Mouse (Mus musculus) testis, postnatal 14 days (tissue): ENCODE data around the gene Tcam1.
"Not testable (repeated sequence)": the region's sequence is repeated elsewhere in the genome, so short reads cannot be mapped to it uniquely, and the experiment has no call there.

ENCODE experiments used
- DNase-seq: peaks from one replicate; pipeline ENCODE4 v3.0.0; 2021; ENCODE audit warnings: low spot score

Gene Tcam1

DNA sequence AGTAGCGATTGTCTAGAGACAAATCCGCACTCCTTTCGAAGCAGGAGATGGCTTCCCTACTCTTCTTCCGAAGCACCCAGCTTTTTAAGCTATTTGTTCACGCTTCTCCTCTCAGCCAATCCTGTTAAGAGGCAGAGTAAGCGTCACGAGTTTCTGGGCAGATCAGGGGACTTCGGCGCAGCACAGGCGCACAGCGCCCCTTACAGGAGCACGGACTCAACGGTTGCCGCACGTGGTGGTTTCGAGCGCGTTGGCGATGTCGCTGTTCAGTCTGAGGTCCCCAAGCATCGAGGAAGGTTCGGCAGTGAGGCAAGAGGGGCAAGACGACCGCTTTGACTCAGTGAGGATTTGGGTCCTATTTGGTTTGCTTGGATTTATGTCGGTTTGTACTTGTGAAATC lies at the start of gene Tcam1:
TSS of gene Tcam1 (plus strand) at position 219 of the 400 bp plus-strand sequence.
- DNase-seq, result peak; percentile 91

DNA sequence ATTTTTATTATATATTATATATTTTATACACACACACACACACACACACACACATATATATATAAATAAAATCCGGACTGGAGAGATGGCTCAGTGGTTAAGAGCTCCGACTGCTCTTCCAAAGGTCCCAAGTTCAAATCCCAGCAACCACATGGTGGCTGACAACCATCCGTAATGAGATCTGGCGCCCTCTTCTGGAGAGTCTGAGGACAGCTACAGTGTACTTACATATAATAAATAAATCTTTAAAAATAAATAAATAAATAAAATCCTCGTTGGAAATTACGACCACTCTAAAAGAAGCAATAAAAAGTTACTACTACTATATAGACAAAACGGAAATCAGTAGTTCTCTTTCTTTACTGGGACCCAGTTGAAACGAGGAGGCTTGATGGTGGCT lies 42.5 kb upstream of the Tcam1 start:
- DNase-seq, result not testable (repeated sequence)

DNA sequence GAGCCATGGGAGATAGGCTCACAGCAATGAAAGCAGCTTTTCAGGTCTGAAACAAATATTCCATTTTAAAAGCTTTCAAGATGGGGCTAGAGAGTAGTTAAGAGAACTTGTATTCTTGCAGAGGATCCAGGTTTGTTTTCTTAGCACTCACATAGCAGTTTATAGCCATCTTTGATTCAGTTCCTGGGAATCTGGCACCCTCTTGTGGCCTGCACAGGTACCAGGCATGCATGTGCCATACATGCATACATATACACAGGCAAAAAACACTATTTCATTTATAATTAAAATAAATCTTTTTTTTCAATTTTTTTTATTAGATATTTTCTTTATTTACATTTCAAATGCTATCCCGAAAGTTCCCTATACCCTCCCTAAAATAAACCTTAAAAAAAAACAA lies 29.6 kb upstream of the Tcam1 start:
- DNase-seq, result no peak

DNA sequence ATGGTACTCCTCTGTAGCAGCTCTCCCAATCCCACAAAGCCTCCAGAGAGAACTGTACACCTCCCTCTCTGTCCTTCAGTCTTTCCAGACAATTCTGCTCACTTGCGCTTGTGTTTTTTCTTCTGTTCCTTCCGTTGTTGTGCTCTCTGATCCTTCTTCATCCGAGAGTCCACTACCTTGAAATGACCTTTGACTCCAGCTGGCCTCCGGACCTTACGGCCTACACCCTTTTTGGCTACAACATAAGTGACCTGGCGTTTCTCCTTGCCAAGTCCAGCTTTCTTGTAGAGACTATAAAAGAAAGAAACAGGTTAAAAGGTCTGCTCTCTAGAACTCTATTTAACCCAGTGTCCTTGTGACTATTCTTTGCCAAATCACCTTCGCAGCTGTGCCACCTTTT lies 27.1 kb upstream of the Tcam1 start:
- DNase-seq, result no peak

DNA sequence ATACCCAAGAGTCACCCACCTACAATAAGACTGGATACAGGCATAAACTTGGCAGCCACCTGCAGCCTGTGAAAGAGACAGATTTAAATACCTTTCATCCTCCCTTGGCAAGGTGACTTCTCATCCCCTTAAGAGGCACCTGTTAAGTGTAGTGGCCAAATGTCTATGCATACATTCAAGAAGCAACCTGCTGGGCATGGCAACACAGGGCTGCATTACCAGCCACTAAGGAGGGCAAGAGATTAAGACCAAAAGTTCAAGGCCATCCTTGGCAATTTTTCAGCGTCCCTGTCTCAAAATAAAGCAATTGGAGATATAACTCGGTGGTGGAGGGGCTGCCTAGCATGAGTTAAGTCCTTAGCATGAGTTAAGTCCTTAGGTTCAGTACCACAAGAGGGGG lies 21.7 kb upstream of the Tcam1 start:
- no peak for DNase-seq

DNA sequence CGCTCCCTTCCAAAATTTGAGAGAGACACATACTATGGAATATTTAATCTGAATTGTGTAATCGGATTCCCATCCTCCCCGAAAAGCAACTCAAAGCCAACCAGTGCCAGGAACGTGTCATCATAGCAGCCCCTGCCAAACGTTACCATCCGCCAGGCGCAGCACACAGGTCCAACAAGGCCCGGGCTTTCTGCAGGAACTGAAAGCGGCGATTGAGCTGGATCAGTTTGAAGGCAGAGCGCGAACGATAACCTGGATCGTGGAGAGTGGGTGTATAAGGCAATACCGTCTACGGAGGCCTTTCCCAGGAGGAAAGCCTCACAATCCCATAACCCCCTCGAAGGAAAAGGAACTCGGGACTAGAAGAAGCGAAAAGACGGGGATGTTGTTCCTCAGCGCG lies 21.3 kb upstream of the Tcam1 start:
- no peak for DNase-seq

DNA sequence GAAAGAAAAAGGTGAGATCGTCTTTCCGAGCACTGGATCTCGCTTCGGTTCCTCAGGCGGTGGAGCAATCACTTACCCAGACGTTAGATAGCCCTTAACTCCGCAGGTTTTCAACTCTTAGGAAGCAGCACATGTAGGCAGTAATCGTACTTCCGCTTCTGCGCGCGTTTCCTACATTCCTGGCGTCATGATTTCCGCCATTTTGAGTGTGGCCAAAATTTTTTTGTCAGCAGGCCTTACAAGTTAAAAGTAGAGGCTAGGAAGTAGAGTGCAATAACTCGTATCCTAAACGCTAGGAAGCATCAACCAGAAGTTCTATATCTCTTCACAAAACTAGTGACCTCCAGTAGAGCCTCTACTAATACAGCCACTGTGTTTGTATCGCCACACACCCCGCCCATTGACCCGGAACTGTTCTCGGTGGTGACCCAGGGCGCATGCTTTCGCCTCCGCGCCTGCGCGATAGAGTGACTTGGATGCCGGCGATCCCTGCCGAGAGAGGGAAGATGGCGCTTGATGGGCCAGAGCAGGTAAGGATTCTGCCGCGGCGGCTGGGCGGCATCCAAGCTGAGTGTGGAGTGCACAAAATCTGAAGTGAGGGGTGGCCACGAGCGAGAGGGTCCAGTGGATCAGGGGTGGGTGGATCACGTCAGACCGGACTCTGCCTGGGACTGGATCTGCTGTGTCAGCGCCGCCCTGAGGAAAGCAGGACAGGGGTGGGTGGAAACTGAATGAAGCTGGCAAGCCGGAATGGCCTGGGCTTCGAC lies 20.6 kb upstream of the Tcam1 start, which contains the start of the genes Ftsj3 and Psmc5:
TSS of gene Ftsj3 (minus strand) at position 395 of the 767 bp plus-strand sequence.
TSS of gene Psmc5 (plus strand) at position 470 of the 767 bp plus-strand sequence.
- DNase-seq, result peak; percentile 97

DNA sequence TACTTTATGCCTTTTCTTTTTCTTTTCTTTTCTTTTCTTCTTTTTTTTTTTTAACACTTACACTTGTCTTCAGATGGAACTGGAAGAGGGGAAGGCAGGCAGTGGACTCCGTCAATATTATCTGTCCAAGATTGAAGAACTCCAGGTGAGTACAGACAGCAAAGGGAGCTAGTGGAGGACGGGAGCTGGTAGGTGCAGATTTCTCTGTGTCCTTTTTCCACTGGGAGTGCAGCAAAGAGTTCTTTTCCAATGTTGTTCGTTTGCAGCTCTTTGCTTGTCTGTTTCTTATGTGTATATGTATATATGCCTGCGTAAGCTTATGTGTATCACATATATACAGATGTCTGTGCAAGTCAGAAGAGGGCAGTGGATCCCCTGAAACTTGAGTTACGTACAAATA lies 19.7 kb upstream of the Tcam1 start:
- no peak for DNase-seq

DNA sequence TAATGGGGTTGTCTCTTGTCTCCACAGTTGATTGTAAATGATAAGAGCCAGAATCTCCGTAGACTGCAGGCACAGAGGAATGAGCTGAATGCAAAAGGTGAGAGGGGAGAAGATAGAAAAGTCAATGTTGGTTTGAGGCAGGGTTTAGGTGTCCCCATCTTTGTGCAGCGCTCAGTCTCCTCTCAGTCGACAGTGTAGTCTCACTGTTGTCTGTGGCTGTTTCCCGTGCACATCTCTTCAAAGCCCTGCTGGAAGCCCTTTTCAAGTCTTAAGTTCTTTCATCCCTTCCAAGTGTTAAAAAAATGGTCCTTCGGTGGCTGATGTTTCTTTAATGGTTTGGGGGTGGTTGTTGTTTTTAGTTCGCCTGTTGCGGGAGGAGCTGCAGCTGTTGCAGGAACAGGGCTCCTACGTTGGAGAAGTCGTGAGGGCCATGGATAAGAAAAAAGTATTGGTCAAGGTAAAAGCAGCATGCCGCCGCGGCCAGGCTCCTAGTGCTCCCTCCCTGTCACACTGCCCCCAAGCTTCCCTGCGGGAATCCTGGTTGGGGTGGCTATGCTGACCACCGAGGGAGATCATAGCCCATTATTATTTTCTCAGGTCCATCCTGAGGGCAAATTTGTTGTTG lies 15.5 kb upstream of the Tcam1 start:
- no peak for DNase-seq

DNA sequence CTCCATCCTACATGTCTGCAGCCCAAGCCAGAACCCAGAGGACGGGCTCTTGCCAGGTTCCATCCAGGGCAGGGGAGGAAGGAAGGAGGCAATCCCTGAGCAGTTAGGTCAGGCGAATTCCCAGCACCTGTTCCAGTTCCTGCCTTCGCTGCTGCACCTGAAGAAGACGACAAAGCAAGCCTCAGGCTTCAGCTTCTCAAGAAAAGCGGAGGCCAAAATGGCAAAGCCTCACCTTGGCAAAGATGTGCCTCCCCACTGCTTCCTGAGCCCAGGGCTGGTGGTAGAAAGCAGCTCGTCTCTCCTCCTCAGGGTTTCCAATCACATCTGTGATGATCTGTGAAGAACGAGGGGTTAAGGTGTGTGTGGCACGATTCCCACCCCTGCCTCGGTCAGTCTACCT lies 12.5 kb upstream of the Tcam1 start:
- no peak for DNase-seq

DNA sequence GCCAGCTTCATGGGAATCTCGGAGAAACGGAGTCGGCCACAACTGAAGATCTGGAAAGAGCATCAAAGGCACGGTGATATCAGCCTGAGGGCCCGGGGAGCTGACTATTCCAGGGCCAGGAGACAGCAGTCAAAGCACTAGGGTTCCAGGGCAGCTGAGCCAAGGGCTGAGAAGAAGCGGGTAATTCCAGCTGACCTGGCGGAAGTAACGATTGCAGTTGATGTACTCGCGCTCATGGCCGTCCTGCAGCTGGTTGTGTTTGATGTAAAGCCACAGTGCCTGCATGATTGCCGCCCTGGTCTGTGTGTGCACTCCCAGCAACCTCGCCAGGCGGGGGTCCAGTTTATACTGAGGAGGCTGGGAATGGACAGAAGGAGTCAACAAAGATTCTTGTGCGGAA lies 11.5 kb upstream of the Tcam1 start:
- DNase-seq, result no peak

DNA sequence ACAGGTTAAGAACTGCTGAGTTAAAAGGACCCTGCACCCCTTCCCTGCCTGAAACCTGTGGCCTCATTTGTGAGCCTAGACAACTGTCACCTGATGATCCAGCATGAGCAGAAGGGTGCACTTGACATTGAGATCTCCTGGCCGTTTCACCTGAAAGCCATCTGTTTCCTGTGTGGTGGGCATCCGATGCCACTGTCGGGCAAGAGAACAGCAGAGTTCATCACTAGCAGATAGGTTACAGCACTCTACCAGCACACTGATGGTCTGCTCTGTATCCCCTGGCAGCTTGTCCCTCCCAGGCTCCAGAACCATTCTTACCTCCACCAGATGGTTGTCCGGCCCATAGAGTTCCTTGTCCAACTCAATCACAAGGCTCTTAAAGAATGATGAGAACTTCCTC lies 10.9 kb upstream of the Tcam1 start:
- no peak for DNase-seq

DNA sequence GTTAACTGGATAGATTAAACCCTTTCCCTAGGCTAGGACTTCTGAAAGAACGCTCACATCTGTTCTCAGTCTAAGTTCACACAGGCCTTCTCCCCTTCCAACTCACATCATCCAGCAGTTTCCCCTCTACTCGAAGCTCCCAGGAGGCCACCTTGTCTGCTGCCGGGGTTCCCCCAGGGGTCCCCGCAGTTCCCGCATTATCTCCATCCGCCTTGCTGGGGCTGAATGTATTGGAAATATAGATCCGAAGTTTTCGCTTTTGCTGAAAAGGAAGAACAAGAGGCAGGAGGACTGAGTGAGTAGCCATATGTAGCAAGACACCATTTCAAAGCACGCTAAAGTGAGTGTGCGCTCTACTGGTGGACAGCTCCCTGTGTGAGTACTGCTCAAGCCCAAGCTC lies 10.0 kb upstream of the Tcam1 start:
- no peak for DNase-seq

DNA sequence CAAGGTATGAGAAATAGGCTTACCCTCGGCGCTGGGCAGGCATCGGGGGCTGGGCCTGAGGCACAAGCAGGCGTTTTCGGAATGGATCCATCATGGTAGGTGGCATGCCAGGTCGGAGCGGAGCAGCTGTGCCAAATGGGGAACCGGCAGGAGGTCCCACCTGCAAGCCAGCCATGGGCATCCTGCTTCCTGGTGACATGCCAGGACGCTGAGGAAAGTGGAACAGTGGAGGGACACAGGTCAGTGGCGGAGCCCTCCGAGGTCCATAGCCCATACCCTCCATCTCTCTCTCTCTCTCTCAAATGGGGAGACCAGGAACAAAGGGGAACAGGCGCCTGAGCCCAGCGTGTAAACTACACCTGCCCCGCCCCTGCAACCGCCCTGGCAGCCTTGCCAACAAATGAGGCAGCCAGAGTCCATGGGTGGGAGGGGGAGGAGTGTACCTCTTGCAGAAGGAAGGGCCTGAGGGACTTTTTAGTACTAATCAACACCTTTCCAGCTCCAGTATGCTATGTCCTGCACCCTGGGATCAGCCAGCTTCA lies 9.1 kb upstream of the Tcam1 start:
- DNase-seq, result no peak

DNA sequence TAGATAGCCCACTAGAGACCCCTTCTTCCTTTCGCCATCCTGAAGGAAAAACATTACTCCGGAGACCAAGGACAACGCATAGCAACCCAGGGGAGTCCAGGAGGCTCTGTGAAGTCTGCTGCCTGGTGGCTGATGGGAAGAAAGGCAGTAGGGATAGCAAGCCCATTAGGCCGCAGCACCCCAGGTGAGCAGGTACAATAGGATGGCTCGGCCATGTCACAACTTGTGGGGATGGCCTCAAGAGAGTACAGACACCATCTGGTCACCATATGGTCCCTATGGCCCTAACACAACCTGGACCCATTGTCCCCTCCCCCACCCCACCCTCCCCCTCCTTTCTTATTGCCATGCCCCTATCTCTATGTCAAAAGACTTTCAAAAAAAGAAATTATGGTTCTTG lies 8.6 kb upstream of the Tcam1 start:
- no peak for DNase-seq

DNA sequence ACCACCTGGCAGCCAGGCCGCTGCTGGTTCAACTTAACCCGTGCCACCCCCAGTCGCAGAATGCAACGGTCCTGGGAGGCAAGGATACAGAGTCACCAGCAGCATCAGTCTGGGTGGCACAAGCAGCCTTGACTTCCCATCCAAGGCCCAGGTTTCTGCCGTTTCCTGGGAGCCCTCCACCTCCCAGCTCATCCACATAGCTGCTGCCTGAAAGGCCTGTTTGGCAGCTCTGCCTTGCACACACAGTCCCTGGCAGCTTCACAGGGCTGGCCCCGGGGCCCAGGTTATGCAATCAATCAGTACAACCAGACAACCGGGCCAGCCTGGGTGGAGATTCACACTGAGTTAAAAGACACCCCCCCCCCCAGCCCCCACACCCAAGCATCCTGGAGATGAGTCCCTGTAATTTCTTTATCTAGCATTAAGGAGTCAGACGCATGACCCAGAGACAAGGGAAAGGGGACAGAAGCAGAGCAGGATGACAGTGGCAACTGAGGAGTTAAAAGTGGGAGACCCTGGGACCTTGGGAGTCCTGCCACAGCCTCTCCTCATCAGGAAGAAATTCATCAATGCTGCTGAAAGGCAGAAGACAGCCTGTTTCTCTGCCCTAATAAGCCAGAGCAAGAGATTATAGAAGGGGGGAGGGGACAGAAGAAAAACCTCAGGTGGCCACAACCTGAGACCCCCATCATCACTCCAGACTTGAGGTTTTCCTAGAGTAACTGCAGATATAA lies 8.0 kb upstream of the Tcam1 start:
- DNase-seq, result peak; percentile 82

DNA sequence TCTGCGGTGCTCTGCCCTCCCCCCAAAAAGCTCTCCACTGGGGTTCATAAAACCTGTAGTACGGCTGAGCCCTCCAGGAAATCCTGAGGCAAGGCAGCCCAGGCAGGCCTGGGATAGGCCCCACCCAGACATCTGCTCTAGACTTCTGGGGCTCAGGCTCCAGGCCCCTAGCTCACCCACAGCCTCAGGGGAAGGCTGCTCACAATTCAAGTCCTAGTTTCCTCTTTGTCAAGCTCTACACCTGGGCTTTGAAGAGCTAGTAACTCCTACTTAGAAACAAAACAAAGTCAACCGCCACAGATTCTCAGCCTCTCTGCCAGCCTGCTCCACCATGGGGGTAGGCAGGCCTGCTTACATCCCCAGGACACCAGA lies 7.4 kb upstream of the Tcam1 start:
- no peak for DNase-seq

DNA sequence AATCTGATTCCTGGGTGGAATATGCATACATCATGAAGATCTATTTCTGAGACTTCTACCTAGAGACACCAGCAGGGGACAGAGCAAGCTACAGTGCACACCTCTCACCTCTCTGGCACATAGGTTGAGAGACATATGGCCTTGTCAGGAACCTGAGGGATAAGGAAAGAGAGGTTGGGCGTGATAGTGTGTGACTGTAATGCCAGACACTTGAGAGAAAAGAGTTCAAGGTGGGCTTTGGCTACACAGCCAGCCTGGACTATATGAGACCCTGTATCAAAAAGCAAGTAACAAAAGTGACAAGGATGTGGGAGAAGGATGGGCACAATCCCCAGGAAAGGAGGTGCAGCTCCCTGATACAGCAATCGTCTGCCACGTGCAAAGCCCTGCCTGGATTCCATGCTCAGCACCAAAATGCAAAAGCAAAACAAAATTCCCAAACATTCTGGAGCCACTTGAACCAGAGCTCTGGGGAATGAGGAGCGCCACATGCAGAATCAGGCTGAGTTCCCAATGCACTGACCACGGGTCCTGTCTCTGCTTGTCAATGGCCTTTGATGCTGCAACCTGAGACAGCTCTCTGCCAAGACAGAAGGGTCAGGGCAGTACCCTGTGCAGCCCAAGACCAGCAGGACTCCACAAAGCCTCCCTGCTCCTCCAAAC lies 5.2 kb upstream of the Tcam1 start:
- DNase-seq, result no peak

DNA sequence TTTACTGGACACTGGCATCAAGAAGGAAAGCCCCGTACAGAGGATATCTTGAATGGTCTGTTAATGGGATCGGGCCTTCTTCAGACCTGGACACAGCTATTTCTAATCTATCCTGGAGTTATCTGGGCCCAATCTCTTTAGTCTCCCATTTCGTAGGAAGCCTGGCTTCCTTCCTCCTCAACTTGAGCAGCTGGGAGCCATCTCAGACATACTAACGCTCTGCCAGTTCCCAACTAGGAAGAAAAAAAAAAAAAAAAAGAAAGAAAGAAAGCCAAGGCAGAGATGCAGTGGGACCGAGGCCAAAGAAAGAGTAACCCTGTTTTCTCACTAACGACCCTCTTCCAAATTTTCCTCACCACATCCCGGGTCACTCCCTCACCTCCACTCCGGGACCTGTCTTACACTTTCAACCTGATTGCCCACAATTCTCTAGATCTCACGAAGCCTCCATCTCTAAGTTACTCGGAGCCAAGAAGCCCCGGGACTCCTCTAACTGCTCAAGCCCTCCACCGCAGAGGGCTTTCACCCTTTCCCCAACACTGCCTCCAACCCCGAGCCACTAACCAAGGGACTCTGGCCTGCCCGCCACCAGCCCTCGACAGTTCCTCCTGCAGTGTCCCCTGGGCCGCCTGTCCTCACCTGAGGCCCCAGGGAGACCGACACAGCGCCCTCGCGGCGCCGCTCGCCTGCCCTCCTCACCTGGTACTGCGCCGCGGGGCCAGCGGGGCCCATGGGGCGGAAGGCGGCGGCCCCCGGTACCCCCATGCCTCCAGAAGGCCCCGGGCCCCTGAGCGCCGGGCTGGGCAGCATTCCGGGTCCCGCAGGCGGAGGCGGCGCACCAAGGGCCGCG lies 4.5 kb upstream of the Tcam1 start:
- peak; percentile 68 for DNase-seq

DNA sequence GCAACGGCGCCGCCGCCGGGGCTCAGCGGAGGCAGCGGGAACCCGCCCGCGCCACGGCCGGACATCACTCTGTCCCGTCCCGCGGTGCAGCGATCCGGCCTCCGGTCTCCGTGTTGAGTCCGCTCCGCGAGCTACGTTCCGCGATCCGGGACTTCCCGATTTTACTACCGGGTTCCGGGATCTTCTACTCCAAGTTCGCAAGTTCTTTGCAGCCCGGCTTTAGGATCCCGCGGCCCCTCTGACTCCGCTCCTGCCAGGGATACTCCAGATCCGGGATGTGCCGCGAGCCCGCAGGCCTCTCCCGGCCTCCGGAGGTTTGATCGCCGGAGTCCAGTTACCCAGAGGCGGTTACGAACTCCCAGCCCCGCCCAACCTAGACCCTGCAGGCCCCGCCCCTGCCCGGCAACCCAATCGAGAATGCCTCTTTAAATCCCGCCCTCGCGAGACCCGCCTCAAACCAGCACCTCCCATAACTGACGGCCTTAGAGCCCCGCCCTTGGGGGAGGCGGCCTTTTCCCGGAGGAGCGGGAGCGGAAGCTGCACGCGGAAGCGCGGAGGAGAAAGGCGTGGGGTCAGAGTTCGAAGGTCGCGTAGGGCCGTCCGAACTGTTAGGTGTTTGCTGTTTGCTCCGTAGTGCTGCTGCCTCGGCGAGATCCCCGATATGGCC lies 3.7 kb upstream of the Tcam1 start, which contains the start of gene Smarcd2:
TSS of gene Smarcd2 (minus strand) at position 329 of the 667 bp plus-strand sequence.
- DNase-seq, result peak; percentile 100

DNA sequence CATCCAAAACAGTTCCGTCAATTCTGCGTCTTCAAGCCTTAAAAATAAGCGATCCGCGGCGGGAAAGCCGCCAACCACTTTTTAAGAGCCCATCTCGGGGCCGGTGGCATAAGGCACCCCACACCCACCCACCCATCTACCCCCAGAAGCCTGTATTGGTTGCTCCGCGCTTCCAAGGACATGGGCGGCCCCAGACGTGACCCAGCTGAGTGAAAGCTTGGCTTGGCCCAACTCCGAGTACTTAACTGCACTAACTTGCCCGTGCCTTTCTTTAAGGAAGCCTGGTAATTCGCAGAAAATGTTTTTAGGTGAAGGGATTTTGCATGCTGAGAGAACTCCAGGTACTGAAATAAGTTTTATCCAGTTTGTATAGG lies 3.2 kb upstream of the Tcam1 start:
- no peak for DNase-seq
